Mouse (Mus musculus) erythroblast, embryonic 14.5 days (primary cell): ENCODE data around the gene Adamts9. TPM values are rescaled to one million over a fixed set of nuclear protein-coding genes. Genes with fewer than 3 reads are reported as not detected.
A peak's percentile ranks its signal among the peaks of the same experiment; 100 is the strongest.

Experiments
- H3K27me3 ChIP-seq: 2 replicates; pipeline ENCODE4 v1.6.1; 2012; ENCODE audit warnings: inconsistent platforms; ENCODE audit not compliant: control insufficient read depth
- H3K36me3 ChIP-seq: 2 replicates; pipeline ENCODE4 v1.6.1; 2012; ENCODE audit warnings: mild to moderate bottlenecking, inconsistent platforms; ENCODE audit not compliant: control insufficient read depth
- H3K4me1 ChIP-seq: 2 replicates; pipeline ENCODE4 v1.6.1; 2012; ENCODE audit warnings: inconsistent platforms; ENCODE audit not compliant: control insufficient read depth
- H3K4me3 ChIP-seq: replicated peaks from 2 replicates; pipeline ENCODE3; 2012; ENCODE audit warnings: moderate library complexity, mild to moderate bottlenecking, inconsistent platforms
- H3K9me3 ChIP-seq: 2 replicates; pipeline ENCODE4 v1.6.1; 2012; ENCODE audit warnings: low read length, inconsistent platforms, mixed read lengths; ENCODE audit not compliant: control insufficient read depth
- GATA1 ChIP-seq: IDR thresholded peaks from 2 replicates; pipeline ENCODE4 v1.6.1; 2012; ENCODE audit warnings: low read length, inconsistent platforms, mixed read lengths
- TAL1 ChIP-seq: IDR thresholded peaks from 3 replicates; pipeline ENCODE4 v1.6.1; 2012; ENCODE audit warnings: low read length, inconsistent platforms, mixed read lengths
- polyA plus RNA-seq: library from polyadenylated mRNA; stranded (reverse); fragments of >175 nt; gene quantifications from 2 replicates; pipeline ENCODE4 v1.2.3, GENCODE M21; 2012

Adamts9 gene
- polyA plus RNA-seq, 1 experiment, result not detected

DNA sequence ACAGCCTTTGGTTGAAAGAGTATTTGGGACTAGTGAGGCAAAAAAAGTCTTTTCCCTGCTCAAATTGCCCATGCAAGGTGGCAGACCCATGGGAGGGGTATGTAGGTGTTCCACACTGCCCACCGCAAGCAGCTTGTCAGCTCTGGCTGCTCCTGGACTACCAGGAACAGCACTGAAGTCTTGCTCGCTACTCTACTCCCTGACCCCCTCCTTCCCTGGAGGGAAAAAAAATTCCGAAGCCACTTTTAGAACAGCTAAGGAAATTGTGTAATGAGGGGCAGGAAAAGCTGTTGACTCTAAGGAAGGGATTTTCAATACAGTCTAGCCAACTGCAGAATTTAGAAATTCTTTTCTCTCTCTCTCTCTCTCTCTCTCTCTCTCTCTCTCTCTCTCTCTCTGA lies 24.9 kb upstream of the Adamts9 start:
- no peak for TF ChIP-seq GATA1
- TF ChIP-seq TAL1, result no peak
- H3K4me3 ChIP-seq, result no peak overlapping the region

DNA sequence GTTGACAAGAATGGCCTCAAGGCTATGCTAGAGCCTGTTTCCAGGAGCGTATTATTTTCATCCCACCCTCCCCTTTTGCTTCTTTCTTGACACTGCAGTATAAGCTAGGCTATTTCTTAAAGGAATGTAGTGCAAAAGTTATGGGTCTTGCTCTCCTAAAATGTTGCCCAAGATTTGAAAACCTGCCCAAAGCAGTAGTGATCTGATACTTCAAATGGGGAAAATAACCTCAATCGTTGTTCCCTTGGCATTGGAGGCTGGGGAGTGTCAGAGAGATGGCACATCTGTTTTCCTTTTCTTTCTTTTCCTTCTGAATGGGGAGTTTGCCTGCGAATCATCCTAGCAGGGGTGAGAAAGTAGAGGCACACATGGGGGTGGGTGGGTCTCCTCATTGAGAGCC lies 19.7 kb upstream of the Adamts9 start:
- no peak overlapping the region for H3K4me3 ChIP-seq

More for the DNA sequence above, 24.9 kb upstream of the Adamts9 start:
- Histone ChIP-seq H3K9me3 (peaks cover 3% of the 10 kb centered on the region; the same call in 1 of the 2 replicates), H3K27me3 (no peaks in the 10 kb centered on the region), H3K4me1 (no peaks in the 10 kb centered on the region), H3K36me3 (no peaks in the 10 kb centered on the region)

DNA sequence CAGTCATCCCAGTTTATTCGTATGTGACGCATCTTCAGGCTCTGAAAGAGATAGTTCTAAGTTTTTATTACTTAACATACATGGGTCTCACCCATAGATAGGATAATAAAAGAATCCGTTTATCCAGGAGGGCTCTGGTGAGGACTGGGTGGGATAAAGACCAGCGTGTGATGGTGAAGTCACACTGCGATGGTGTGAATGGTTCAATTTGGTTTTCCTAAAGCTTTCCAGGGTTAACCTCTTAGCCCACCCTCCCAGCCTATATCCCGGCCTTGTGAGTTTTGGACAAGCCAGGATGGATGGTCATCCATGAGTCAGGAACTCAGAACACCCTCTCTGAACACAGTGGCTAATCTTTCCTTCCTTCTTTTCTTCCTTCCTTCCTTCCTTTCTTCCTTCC lies 17.7 kb upstream of the Adamts9 start:
- Histone ChIP-seq H3K27me3 (no peaks in the 10 kb centered on the region), H3K4me3 (no peak overlapping the region), H3K4me1 (no peaks in the 10 kb centered on the region), H3K36me3 (no peaks in the 10 kb centered on the region), H3K9me3 (peaks cover 3% of the 10 kb centered on the region; the same call in 1 of the 2 replicates)
- no peak for TF ChIP-seq GATA1
- TF ChIP-seq TAL1, result no peak

More for the DNA sequence above, 19.7 kb upstream of the Adamts9 start:
- no peak for TF ChIP-seq GATA1
- no peak for TF ChIP-seq TAL1
- Histone ChIP-seq H3K9me3 (peaks cover 3% of the 10 kb centered on the region; the same call in 1 of the 2 replicates), H3K36me3 (no peaks in the 10 kb centered on the region), H3K27me3 (no peaks in the 10 kb centered on the region), H3K4me1 (no peaks in the 10 kb centered on the region)

DNA sequence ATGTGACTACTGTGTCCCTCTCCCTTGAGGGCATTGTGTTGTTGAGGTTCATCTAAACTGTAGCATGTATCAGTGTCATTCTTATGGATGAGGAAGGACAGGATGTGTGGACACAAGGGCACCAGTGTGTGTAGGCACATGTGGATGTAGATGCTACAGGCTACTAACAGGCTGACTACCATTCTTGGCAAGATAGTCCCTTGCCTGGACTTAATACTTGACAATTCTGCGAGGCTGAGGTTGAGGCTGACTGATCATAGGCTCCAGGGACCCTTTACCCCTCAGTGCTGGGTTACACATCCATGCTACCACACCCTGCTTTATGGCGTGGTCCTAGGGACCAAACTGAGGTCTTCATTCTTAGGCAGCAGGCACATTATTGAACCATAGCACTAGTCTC lies 16.1 kb upstream of the Adamts9 start:
- H3K9me3 ChIP-seq, result peaks cover 3% of the 10 kb centered on the region; the same call in 1 of the 2 replicates
- no peaks in the 10 kb centered on the region for H3K36me3 ChIP-seq
- no peak overlapping the region for H3K4me3 ChIP-seq
- TF ChIP-seq TAL1 (no peak), GATA1 (no peak)
- no peaks in the 10 kb centered on the region for H3K27me3 ChIP-seq
- H3K4me1 ChIP-seq, result no peaks in the 10 kb centered on the region

DNA sequence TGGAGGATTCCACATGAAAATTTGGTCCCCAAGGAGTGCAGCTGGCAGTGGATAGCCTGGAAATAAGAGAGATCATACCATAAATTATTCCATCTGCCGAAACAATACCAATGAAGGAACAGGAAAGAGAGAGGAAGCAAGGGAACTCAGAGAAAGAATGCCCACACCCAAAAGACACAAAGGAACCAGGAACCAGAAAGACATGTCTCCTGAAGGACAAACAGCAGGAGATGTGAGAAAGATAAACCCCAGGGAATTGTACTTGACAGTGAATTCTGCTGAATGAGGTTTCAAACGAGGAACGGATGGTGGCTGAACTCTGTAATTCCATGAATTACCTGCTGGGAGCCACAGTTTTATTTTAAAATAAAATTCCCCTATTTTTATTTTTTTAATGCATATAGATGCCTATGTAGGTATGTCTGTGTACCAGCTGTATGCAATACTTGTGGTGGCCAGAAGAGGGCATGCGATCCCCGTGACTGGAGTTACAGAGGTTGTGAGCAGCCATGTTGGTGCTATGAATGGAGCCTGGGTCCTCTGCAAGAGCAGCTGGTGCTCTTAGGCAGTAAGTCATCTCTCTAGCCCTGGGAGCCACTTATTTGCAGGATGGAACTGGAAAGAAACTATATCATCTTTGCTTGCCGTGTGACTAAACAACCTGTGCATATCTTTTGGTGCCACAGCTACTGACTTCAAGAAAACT lies 4.2 kb upstream of the Adamts9 start:
- H3K4me1 ChIP-seq, result no peaks in the 10 kb centered on the region
- no peak for TF ChIP-seq GATA1
- TF ChIP-seq TAL1, result no peak
- peaks cover 28% of the 10 kb centered on the region for H3K27me3 ChIP-seq
- peaks cover 14% of the 10 kb centered on the region for H3K9me3 ChIP-seq
- H3K4me3 ChIP-seq, result no peak overlapping the region
- no peaks in the 10 kb centered on the region for H3K36me3 ChIP-seq

DNA sequence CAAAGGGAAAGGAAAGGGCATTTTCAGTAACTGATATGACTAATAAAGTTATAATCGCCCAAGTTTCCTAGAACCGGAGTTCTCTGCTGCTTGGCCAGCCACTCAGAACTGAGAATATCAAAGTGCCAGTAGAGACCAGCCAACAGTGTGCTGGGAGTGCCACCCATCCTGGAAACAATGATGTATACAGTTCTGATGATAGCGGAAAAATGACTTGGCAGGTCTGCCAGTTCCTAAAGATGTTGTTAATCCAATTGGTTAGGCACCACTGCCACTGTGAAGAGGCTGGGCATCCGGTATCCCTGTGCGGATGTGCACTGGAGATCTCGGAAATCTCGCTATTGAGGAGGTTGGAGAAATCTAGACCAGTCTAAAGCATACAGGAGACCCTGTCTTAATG lies 1.4 kb upstream of the Adamts9 start:
- Histone ChIP-seq H3K4me3 (no peak overlapping the region), H3K36me3 (no peaks in the 10 kb centered on the region), H3K9me3 (peaks cover 13% of the 10 kb centered on the region), H3K27me3 (peaks cover 52% of the 10 kb centered on the region), H3K4me1 (no peaks in the 10 kb centered on the region)
- TF ChIP-seq GATA1, result no peak

DNA sequence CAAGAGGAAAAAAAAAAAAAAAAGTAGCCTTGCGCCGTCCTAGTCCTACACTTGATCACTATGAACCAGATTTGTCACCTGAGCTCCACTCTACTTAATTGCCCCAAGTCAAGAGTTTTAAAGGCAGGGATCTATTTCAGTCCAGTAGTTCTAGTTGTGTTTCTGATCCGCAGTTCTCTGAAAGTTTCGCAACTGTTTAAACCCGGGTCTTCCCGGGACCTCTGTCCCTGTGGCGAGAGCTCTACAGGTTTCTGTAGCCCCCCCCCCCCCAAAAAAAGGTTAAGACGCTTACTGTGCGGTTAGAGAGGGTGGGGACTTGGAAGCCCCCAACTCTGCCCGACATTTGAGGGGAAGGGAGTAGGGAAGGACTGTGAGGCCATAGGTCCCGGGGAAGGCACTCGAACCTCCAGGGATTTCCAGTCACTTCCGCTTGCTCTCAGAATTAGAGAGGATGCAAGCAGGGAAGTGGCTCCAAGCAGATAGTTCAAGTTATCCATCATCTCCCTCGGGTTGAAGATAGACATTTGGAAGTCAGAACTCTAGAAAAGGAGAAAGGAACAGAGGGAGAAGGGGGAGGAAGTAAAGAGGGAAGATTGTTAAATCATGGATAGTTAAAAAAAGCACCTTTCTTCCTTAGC lies 875 bp upstream of the Adamts9 start:
- Histone ChIP-seq H3K4me1 (no peaks in the 10 kb centered on the region), H3K9me3 (peaks cover 11% of the 10 kb centered on the region), H3K36me3 (no peaks in the 10 kb centered on the region), H3K27me3 (peaks cover 54% of the 10 kb centered on the region), H3K4me3 (no peak overlapping the region)
- no peak for TF ChIP-seq GATA1
- no peak for TF ChIP-seq TAL1

DNA sequence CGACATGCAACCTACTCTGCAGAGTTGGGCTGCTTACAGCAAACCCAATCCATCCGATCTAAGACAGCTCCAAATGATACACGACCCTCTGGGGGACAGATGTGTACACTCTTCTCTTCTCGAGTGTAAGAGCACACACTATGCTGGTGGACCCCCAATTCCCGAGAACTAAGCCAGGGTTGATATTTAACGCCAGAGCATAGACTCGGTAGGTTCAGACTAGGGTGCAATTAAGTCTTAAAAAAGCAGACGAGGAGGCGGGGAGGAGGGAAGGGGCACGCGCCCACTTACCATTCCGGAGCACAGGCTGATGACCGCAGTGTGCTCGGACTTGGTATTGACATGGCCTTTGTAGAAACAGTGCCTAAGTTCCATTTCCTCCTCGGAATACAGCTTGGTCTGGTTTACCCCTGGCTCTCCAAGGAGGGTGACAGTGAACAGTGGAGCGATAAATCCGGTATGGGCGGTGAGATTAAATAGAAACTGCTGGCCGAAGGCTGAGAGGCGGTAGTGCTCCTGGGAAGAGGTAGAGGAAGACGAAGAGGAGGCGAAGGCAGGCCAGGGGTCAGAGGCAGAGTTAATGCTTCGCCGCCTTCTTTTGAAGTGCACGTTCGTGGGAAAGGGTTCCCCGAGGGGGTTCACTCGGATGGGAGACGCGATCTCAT lies 1.4 kb downstream of the Adamts9 start:
- no peaks in the 10 kb centered on the region for H3K36me3 ChIP-seq
- H3K4me3 ChIP-seq, result peak overlapping the region; percentile 3
- TF ChIP-seq TAL1 (no peak), GATA1 (no peak)
- H3K4me1 ChIP-seq, result no peaks in the 10 kb centered on the region
- H3K9me3 ChIP-seq, result no peaks in the 10 kb centered on the region
- peaks cover 54% of the 10 kb centered on the region for H3K27me3 ChIP-seq

DNA sequence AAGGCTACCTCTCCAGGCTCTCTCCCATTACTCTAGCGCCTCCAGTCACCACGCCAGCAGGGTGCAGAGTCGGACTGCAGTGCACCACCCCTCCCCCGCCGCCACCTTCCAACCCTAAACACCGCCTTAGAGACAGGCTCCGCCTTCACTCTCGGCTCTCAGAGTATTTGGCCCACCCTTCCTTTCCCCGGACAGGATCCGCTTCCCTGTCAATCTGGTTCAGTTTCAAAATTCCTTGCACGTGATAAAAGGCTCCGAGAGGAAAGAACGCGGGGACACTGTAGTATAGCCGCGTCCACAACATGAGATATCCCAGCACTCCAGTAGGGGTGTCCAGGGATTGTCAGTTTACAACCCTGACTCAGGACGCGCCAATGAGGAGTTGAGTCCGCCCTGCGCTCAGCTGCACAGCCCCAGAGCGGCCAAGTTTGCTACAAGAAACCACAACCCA lies 2.0 kb downstream of the Adamts9 start:
- Histone ChIP-seq H3K4me3 (peak overlapping the region; percentile 3), H3K36me3 (no peaks in the 10 kb centered on the region)

More for the DNA sequence above, 2.0 kb downstream of the Adamts9 start:
- Histone ChIP-seq H3K9me3 (no peaks in the 10 kb centered on the region), H3K4me1 (no peaks in the 10 kb centered on the region), H3K27me3 (peaks cover 54% of the 10 kb centered on the region)
- TF ChIP-seq TAL1 (no peak), GATA1 (no peak)
